Comparison of ENCODE assay signal across 15 mouse cellular contexts in genomic region chr19:47431189-47431931, GRCm38 (mm10). TPM values are rescaled to one million over a fixed set of nuclear protein-coding genes. Genes with fewer than 3 reads are reported as not detected.
DNase-seq lines count a peak whose midpoint lies in the region; ATAC-seq and TF ChIP-seq lines count a peak whose summit lies in the region.
"Had no signal": no experiment of that assay in that cellular context is flagged by ENCODE, and none has a peak within 500 bp of the region (broad histone marks: within the 10 kb centered on the region; RNA-seq: fewer than 3 reads in every experiment).

No protein-coding gene starts in this region.

- H3K4me1 ChIP-seq in heart, embryonic 16.5 days (ENCODE audit: control insufficient read depth, insufficient read depth, low read length), result peaks cover 44% of the 10 kb centered on the region
- H3K4me1 ChIP-seq in heart, adult 2 months (ENCODE audit: control insufficient read depth, insufficient read depth, low read length), result peaks cover 30% of the 10 kb centered on the region
- H3K4me1 ChIP-seq in bone marrow, adult 2 months (ENCODE audit: control insufficient read depth, insufficient read depth, low read length), result peaks cover 2% of the 10 kb centered on the region; the same call in 1 of the 2 replicates
- H3K4me1 ChIP-seq in erythroblast, embryonic 14.5 days (ENCODE audit: control insufficient read depth), result peaks cover 80% of the 10 kb centered on the region
- H3K4me1 ChIP-seq in liver, embryonic 16.5 days (ENCODE audit: control insufficient read depth, low read depth, low read length), result peaks cover 57% of the 10 kb centered on the region
- H3K4me1 ChIP-seq in kidney, adult 2 months (ENCODE audit: control insufficient read depth, insufficient read depth, low read length), result 0 out of 2 replicates have a peak, but pooled peaks cover 3% of the 10 kb centered on the region
- peaks cover 23% of the 10 kb centered on the region for H3K4me1 ChIP-seq in forebrain, embryonic 13.5 days

- peak overlapping the region; percentile 37 for H3K27ac ChIP-seq in heart, embryonic 16.5 days (ENCODE audit: low read length)
- H3K27ac ChIP-seq in heart, adult 2 months, result no peak overlapping the region; the same call in 1 of the 2 replicates
- H3K27ac ChIP-seq in bone marrow, adult 2 months (ENCODE audit: control insufficient read depth, insufficient read depth, low read depth, low read length, poor library complexity), result peak overlapping the region; percentile 7
- peak overlapping the region; percentile 96 for H3K27ac ChIP-seq in liver, embryonic 16.5 days (ENCODE audit: low read length)
- H3K27ac ChIP-seq in kidney, adult 2 months (ENCODE audit: insufficient read depth, low read depth, low read length), result no peak overlapping the region
- no peak overlapping the region for H3K27ac ChIP-seq in forebrain, embryonic 13.5 days
- H3K27ac ChIP-seq: neural tube, embryonic 15.5 days had no signal

- H3K4me2 ChIP-seq in heart, embryonic 16.5 days (ENCODE audit: low read depth, low read length), result no peak overlapping the region
- H3K4me2 ChIP-seq in liver, embryonic 16.5 days (ENCODE audit: low read depth, low read length), result peak overlapping the region; percentile 57
- no peak overlapping the region for H3K4me2 ChIP-seq in forebrain, embryonic 13.5 days
- H3K4me2 ChIP-seq: heart, embryonic 15.5 days; neural tube, embryonic 15.5 days had no signal

- H3K9ac ChIP-seq in heart, embryonic 16.5 days (ENCODE audit: low read length), result no peak overlapping the region
- no peak overlapping the region for H3K9ac ChIP-seq in heart, adult 2 months (ENCODE audit: low read depth, low read length)
- H3K9ac ChIP-seq in liver, embryonic 16.5 days (ENCODE audit: low read depth, low read length), result peak overlapping the region; percentile 63
- no peak overlapping the region for H3K9ac ChIP-seq in forebrain, embryonic 13.5 days
- H3K9ac ChIP-seq: heart, embryonic 15.5 days; neural tube, embryonic 15.5 days had no signal

- H3K36me3 ChIP-seq in heart, embryonic 16.5 days (ENCODE audit: control insufficient read depth, insufficient read depth), result no peaks in the 10 kb centered on the region
- H3K36me3 ChIP-seq in heart, adult 2 months (ENCODE audit: control insufficient read depth, insufficient read depth, low read length), result no peaks in the 10 kb centered on the region; the same call in 1 of the 2 replicates
- peaks cover 10% of the 10 kb centered on the region for H3K36me3 ChIP-seq in erythroblast, embryonic 14.5 days (ENCODE audit: control insufficient read depth)
- no peaks in the 10 kb centered on the region for H3K36me3 ChIP-seq in liver, embryonic 16.5 days (ENCODE audit: control insufficient read depth, insufficient read depth)
- H3K36me3 ChIP-seq in kidney, adult 2 months (ENCODE audit: control insufficient read depth, insufficient read depth, low read length), result no peaks in the 10 kb centered on the region
- H3K36me3 ChIP-seq in forebrain, embryonic 13.5 days (ENCODE audit: poor library complexity, severe bottlenecking), result no peaks in the 10 kb centered on the region
- H3K36me3 ChIP-seq: heart, embryonic 15.5 days; neural tube, embryonic 15.5 days had no signal

- no peak for TF ChIP-seq POLR2A in heart, adult 2 months (IDR thresholded peaks at IDR 0.05; ENCODE audit: insufficient read depth, low read depth, low read length)
- TF ChIP-seq POLR2A in bone marrow, adult 2 months (IDR thresholded peaks at IDR 0.05; ENCODE audit: borderline replicate concordance, control insufficient read depth, low read depth, low read length), result no peak
- TF ChIP-seq POLR2A in kidney, adult 2 months (IDR thresholded peaks at IDR 0.05; ENCODE audit: low read depth, low read length), result no peak

- no peak for ATAC-seq in heart, embryonic 16.5 days (replicated peaks; ENCODE audit: extremely low read depth, insufficient read depth, low FRiP score)
- ATAC-seq in liver, embryonic 16.5 days (ENCODE audit: low read depth), result peak; percentile 92
- no peak for ATAC-seq in forebrain, embryonic 13.5 days
- ATAC-seq: midbrain, embryonic 16.5 days had no signal

- no peak for DNase-seq in heart, adult 2 months
- DNase-seq in left cerebral cortex, postnatal 10 days (ENCODE audit: extremely low spot score in 1 of 2, low spot score in 2 of 2), result no peak
- no peak for DNase-seq in kidney, adult 2 months
- DNase-seq: adrenal gland, adult 8-10 months; cerebellum, adult 9-11 months; layer of hippocampus, postnatal 36 days; thymus, adult 2 months had no signal

- H3K79me2 ChIP-seq in heart, adult 2 months (replicated peaks; ENCODE audit: control insufficient read depth, insufficient read depth, low read length), result peaks cover 2% of the 10 kb centered on the region

- WGBS in heart, embryonic 16.5 days, result 65% methylated on average over 11 of the region's 11 CpGs
- 76% methylated on average over 11 of the region's 11 CpGs for WGBS in heart, adult 2 months
- 69% methylated on average over 11 of the region's 11 CpGs for WGBS in bone marrow, adult 2 months
- 33% methylated on average over 11 of the region's 11 CpGs for WGBS in liver, embryonic 16.5 days (ENCODE audit: insufficient replicate concordance)
- WGBS in kidney, adult 2 months, result 93% methylated on average over 11 of the region's 11 CpGs
- WGBS in forebrain, embryonic 13.5 days, result 55% methylated on average over 11 of the region's 11 CpGs

- intact Hi-C loops in heart, adult 2 months (cut with DNase I), result no loop called here
- intact Hi-C loops in left cerebral cortex, postnatal 10 days (cut with DNase I), result no loop called here

- no peak overlapping the region for H3K4me3 ChIP-seq in heart, embryonic 16.5 days (ENCODE audit: low read length)
- H3K4me3 ChIP-seq in heart, adult 2 months, result no peak overlapping the region
- no peak overlapping the region for H3K4me3 ChIP-seq in bone marrow, adult 2 months (replicated peaks; ENCODE audit: control insufficient read depth, low read depth, low read length)
- H3K4me3 ChIP-seq in erythroblast, embryonic 14.5 days (replicated peaks), result peak overlapping the region; percentile 51
- peak overlapping the region; percentile 24 for H3K4me3 ChIP-seq in liver, embryonic 16.5 days (ENCODE audit: low read depth, low read length)
- no peak overlapping the region for H3K4me3 ChIP-seq in kidney, adult 2 months (ENCODE audit: insufficient read depth, low read depth, low read length)
- H3K4me3 ChIP-seq in forebrain, embryonic 13.5 days, result no peak overlapping the region
- H3K4me3 ChIP-seq: heart, embryonic 15.5 days; neural tube, embryonic 15.5 days had no signal

- no peak for TF ChIP-seq CTCF in heart, adult 2 months (IDR thresholded peaks at IDR 0.05)
- no peak for TF ChIP-seq CTCF in bone marrow, adult 2 months (IDR thresholded peaks at IDR 0.05; ENCODE audit: control insufficient read depth, insufficient read depth, low read length)
- no peak for TF ChIP-seq CTCF in kidney, adult 2 months (conservative IDR thresholded peaks at IDR 0.05; ENCODE audit: insufficient read depth, insufficient read length, low read depth, low read length)

- no peaks in the 10 kb centered on the region for H3K9me3 ChIP-seq in heart, embryonic 16.5 days (replicated peaks; ENCODE audit: control insufficient read depth, low read length)
- no peaks in the 10 kb centered on the region for H3K9me3 ChIP-seq in erythroblast, embryonic 14.5 days (ENCODE audit: control insufficient read depth, low read length)
- H3K9me3 ChIP-seq in liver, embryonic 16.5 days (replicated peaks; ENCODE audit: control insufficient read depth, low read length), result no peaks in the 10 kb centered on the region
- no peaks in the 10 kb centered on the region for H3K9me3 ChIP-seq in forebrain, embryonic 13.5 days (replicated peaks)
- H3K9me3 ChIP-seq: heart, embryonic 15.5 days; neural tube, embryonic 15.5 days had no signal

- no peaks in the 10 kb centered on the region for H3K27me3 ChIP-seq in heart, embryonic 16.5 days (ENCODE audit: control insufficient read depth, insufficient read depth, low read length)
- no peaks in the 10 kb centered on the region for H3K27me3 ChIP-seq in heart, adult 2 months (ENCODE audit: control insufficient read depth, insufficient read depth, low read length)
- no peaks in the 10 kb centered on the region for H3K27me3 ChIP-seq in erythroblast, embryonic 14.5 days (ENCODE audit: control insufficient read depth)
- H3K27me3 ChIP-seq in liver, embryonic 16.5 days (ENCODE audit: control insufficient read depth, insufficient read depth, low read depth, low read length), result no peaks in the 10 kb centered on the region
- no peaks in the 10 kb centered on the region for H3K27me3 ChIP-seq in kidney, adult 2 months (replicated peaks; ENCODE audit: control insufficient read depth, insufficient read depth, low read length)
- H3K27me3 ChIP-seq in forebrain, embryonic 13.5 days, result no peaks in the 10 kb centered on the region
- H3K27me3 ChIP-seq: heart, embryonic 15.5 days; neural tube, embryonic 15.5 days had no signal

- no peak for TF ChIP-seq EP300 in heart, adult 2 months (IDR thresholded peaks at IDR 0.05; ENCODE audit: insufficient read depth, low read depth, low read length)

RNA-seq across cellular contexts. Expression of gene Sh3pxd2a, which starts 32.8 kb away (rescaled TPM):
- 4.5 and 6.3 TPM in 2 replicates for polyA plus RNA-seq in heart, embryonic 16.5 days (2015; fragmentation: Nextera tagmentation; extraction: Ambion mirVana)
- 10 to 100 TPM; 52.3 to 53.2 TPM for total RNA-seq in heart, adult 2 months (2021)
- polyA plus RNA-seq in heart, adult 2 months (2012; rRNA removed), result 36.1 and 40.3 TPM in 2 replicates
- 6.3 and 8.3 TPM in 2 replicates for polyA plus RNA-seq in bone marrow, adult 2 months (2011; ENCODE audit: insufficient read depth, insufficient read length, low replicate concordance, missing spikeins)
- 0.10 and 0.13 TPM in 2 replicates for polyA plus RNA-seq in erythroblast, embryonic 14.5 days (2012)
- polyA plus RNA-seq in liver, embryonic 16.5 days (2015; fragmentation: Nextera tagmentation; extraction: Ambion mirVana), result 0.64 and 0.65 TPM in 2 replicates
- 10 to 100 TPM; 22.8 to 23.4 TPM for total RNA-seq in left cerebral cortex, postnatal 10 days (2021)
- polyA plus RNA-seq in kidney, adult 2 months (2012; rRNA removed), result 14.9 and 15.5 TPM in 2 replicates
- 3.0 and 3.6 TPM in 2 replicates for polyA plus RNA-seq in forebrain, embryonic 13.5 days (2015; fragmentation: Nextera tagmentation; extraction: Ambion mirVana)

Comparison
In these comparisons a context has a peak if more than half of its experiments do, and no peak if none do; other contexts are left out.
1. H3K27ac ChIP-seq: peak in heart, embryonic 16.5 days (single experiment), bone marrow, adult 2 months (single experiment) and liver, embryonic 16.5 days (single experiment); none in heart, adult 2 months (single experiment), kidney, adult 2 months (single experiment) and forebrain, embryonic 13.5 days (single experiment).
2. H3K4me3 ChIP-seq: peak in erythroblast, embryonic 14.5 days (single experiment) and liver, embryonic 16.5 days (single experiment); none in heart, embryonic 16.5 days (single experiment), heart, adult 2 months (single experiment), bone marrow, adult 2 months (single experiment), kidney, adult 2 months (single experiment) and forebrain, embryonic 13.5 days (single experiment).